Mouse (Mus musculus) liver, embryonic 14.5 days (tissue): Measurements from ENCODE around the gene Tor4a.

Experiments
- CTCF ChIP-seq: IDR thresholded peaks from 2 replicates; pipeline ENCODE4 v1.5.1; 2016; ENCODE audit warnings: antibody characterized with exemption, low read depth, control low read depth
- EP300 ChIP-seq: IDR thresholded peaks from 2 replicates; pipeline ENCODE4 v1.6.1; 2016; ENCODE audit warnings: antibody characterized with exemption, low read depth

DNA sequence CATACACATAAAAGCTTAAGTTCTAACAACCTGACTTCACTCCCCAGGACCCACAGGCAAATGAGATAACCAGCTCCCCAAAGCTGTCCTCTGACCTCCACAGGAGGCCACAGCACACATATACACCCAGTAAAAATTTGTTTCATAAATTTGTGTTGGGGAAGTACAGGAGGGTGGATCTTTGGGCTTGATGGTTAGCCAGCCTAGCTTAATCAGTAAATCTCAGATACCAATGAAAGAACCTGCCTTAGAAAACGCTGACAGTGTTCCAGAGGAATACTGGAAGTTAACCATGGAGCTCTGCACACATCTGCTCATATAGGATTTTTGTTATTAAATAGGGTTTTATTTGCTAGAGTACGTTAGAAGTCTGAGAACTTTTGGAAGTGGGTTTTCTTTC lies 21.0 kb upstream of the Tor4a start:
- TF ChIP-seq CTCF (no peak), EP300 (no peak)
